Mouse (Mus musculus) T-cell, adult 2 months (primary cell): Measurements from ENCODE around the gene Sergef.
A peak's percentile ranks its signal among the peaks of the same experiment; 100 is the strongest.

Source experiments
- DNase-seq: peaks from one replicate; pipeline ENCODE4 v3.0.0; 2022; ENCODE audit warnings: low spot score

Gene Sergef

DNA sequence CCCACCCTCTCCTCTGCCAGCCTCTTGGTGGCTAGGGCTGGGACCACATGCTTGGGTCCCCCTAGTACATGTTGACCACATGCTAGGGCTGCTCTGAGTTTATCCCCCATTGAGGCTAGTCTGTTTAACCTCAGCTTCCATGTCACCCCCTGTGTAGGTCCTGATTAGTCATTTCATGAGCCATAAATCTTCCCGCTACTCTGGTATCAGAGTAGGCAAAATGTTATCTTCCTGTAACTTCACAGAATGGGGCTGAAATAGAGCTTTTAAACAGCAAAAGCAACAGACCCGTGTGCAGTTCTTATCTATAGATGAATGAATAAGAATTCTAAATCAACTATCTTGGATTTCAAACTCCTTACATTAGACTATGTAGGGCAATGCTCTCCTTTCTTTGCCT lies 138.1 kb downstream of the Sergef start:
- DNase-seq: no peak

DNA sequence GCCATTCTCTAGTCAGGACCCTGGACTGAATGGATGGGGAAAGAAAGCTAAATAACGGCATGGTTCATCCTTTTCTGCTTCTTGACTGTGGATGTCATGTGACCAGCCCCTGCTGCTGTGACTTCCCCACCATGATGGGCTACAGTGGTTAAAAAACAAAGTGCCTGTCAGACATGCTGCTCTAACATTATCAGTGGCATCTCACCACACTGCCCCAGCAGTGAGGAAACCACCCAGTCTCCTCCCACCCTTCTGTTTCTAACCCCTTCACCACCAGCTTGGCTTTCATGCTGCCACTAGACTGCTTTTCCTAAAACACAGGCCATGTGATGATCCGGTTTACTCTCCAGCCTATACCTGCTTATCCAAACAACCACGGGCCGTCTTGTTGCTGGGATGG lies 140.0 kb downstream of the Sergef start:
- peak; percentile 49 for DNase-seq

DNA sequence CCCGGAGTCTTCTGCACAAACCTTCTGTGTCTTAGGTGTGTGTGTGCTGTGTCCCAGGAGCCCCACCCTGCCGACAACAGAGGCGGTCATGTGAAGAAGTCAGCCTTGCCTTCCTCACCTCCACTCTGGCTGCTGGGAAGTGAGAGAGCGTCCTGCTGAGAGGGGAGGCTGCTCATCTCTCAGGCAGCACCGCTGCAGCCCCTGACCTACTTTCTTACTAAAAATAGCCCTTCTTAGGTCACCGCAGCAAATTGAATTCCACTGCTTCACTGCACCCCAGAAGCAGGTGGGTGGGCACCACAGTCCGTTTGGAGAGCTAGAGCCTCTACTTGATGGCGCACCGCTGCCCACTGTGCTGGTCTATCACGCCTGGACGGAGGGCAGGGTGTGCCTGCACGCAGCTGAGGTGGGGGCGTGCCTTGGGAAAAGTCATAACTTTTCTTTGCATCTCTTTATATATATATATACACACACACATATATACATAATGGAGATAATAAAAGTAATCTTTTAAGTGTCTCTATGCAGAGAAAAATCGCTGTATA lies 147.4 kb downstream of the Sergef start:
- DNase-seq: no peak

DNA sequence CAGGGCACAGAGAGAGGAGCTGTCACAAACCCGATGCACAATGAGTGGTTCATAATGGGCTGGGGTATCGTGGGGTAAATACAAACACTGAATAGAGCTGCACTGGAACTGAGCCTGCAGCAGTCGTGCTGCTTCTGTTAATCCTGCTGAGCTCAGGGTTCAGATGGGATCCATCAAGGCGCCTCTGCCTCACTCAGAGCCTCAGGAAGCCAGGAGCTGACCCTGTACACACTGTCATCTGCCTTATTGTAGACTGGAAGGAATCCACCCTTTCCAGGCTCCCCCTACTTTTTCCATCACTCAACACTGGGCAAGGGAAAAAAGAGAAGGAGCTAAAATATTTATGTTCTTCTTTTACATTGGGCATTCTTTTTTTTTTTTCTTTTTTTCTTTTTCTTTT lies 152.3 kb downstream of the Sergef start:
- DNase-seq: no peak

DNA sequence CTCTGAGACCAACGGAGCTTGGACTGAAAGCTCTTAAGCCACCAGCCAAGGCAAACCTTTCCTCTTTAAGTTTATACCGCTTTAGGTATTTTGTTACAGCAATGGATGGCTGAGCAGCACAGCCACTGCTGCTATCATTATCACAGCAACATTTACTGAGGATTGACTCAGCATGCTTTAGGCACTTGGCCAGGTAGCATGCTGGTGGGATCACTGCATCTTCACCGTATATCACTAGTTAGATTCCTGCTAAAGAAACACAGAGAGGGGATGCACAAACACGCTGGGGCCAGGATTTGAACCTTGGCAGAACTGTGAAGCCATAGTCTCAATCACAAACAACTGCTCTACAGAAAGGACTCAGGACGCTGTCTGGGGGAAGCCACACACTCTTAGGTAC lies 152.8 kb downstream of the Sergef start:
- DNase-seq: no peak

DNA sequence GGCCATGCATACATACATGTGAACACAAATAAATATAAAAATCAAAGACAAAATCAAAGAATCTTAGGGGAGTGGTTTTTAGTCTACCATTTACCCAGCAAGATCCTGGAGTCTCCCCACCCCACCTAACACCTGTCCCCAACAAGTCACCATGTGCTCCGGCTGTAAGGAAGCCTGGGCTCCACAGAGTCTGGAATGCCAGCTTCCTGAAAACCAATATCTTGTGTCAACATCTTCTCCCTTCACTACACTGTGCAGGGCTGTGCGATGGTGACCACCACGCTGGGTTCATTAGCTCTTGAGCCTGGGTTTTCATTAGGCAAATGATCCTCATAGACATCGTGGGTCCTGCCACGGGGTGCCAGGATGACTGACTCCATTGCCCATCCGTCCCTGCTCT lies 155.4 kb downstream of the Sergef start:
- DNase-seq: no peak

DNA sequence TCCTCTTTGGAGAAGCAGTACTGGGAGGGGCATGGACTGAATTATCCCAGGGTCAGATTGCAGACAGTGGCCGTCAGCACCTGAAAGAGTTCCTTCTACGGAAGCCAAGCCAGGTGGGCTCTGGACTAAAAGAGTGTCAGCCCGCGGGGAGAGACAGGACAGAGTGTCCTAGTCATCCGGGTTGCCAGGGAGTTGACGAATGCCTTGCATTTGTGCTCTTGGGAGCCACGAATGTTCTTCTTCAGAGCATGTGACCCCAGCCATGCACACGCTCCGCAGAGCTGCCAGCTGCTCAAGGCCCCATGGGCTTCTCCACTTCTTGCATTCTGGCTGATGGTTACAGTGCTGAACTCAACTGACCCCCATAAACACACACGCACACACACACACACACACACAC lies 156.6 kb downstream of the Sergef start:
- DNase-seq: no peak

DNA sequence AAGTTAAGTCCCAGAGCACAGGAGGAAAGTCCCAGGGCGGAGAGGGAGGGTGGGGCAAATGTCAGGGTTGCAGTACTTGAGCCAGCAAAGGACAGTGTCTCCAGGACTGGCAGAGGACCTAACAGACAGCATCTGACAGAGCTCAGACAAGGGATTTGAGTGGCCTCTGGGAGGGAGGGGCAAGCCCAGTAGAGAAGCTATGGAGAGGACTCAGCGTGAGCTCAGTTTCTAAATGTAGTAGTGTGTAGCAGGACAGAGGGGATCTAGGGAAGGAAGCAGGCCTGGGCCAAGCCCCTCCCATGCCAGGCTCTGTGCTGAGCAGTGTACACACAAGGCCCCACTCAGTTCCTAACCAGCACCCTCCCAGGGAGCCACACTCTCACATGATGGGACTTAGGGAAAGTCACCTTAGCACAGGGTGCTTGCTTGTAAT lies 157.5 kb downstream of the Sergef start:
- no peak for DNase-seq

DNA sequence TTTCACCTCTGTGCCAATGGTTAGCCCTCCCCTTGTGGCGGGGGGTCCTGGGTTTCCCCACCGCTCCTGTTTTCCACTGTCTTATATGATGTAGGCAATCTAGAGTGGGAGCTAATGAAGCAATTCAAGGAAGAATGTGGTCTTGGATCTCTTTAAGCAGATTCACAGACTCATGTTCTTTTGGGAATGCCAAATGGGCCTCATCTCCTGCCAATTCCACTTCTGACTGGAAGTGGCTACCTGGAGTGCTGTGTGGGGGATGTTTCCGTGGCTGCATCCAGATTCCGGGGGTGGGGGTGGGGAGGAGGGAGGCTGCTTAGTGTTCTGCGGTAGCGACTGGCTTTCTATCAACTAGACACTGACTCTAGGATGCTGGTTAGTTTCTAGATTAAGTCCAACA lies 159.8 kb downstream of the Sergef start:
- DNase-seq: no peak

DNA sequence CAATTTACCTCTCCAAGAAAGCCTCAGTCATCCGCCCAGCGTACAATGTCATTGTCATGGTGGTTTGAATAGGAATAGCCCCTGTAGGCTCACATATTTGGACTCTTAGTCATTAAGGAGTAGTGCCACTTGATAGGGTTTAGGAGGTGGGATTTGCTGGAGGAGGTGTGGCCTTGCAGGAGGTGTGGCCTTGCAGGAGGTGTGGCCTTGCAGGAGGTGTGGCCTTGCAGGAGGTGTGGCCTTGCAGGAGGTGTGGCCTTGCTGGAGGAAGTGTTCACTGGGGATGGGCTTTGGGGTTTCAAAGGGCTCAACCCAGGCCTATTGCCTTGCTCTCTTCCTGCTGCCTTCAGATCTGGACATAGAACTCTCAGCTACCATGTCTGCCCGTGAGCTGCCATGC lies 162.2 kb downstream of the Sergef start:
- no peak for DNase-seq

DNA sequence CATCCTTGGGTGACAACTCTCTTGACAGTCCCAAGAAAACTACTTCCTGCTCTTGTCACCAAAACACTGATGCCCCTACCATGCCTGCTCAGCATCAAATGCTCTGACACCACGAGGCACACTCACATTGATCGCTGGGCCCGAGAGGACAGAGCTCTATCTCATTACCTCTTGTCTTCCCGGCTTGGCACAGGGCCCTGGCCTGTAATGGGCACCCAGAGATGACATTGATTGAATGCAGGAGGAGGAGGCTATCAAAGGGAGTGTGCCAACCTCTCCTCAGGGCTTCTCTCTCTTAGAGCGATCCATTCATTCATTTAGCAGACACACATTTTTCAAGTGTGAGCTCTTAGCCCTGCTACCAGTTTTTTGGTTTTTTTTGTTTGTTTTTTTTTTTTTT lies 164.1 kb downstream of the Sergef start:
- DNase-seq: no peak

DNA sequence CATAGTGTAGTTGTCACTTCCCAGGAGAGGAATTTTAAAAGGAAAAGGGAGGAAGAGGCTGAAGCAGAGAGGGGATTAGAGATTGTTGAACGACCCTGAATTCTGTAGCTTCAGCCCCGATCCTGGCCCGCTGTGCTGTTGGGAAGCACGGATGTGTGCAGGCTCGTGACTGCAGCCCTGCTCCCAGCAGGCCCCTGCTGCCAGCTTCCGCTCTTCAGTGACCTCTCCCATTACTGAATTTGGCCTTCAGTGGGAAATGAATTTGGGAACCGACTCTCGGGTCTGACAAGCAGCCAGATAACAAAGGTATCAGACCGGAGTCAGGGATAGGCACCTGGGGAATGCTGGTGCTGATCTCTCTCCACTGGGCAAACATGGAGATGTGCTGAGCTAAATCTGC lies 166.5 kb downstream of the Sergef start:
- no peak for DNase-seq

DNA sequence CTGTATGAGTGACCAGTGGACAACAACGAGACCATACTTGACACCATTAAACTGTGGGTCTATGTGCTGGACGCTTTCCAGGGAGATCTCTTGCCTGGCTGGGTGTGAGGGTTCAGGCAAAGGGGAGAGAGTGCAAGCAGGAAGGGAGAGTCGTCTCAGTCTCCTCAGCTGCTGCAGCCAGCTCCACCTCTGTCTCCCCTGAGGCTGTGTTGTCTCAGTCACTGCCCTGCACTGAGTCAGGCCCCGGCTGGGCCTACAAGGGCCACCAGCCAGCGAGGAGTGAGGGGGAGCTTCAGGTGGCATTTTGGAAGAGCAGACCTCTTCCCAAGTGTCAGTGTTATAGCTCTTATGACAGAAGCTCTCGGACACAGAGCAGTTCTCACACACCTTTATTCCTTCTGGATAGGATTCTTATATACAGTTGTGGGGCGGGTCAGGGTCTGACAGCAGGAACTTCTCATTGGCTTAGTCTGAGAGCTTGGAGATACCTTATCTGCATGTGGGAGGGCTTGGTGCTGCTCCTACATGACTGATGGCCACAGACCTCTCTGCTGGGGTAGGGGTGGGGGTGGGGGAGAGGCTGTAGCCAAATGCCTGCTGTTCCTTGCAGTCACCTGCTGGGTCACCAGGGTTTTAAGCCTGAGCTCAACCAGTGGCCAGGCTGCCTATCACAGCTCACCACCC lies 168.4 kb downstream of the Sergef start:
- no peak for DNase-seq

DNA sequence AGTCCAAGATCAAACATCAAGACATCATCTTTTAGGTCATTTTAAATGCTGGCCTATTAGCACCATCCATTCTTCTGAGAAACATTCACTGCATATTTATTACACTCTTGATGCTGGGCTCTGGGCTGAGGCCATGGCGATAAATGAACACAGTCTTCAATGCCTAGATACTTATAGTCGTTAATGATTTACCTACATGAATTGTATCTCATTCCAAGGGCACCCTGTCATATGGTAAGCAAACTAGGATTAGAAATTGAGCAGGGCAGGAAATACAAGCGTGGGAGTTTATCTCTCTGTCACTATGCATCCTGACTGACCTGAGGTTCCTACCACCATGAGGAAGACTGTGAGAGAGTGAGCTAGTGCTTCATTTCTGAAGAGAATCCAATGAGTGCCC lies 170.1 kb downstream of the Sergef start:
- DNase-seq: no peak

DNA sequence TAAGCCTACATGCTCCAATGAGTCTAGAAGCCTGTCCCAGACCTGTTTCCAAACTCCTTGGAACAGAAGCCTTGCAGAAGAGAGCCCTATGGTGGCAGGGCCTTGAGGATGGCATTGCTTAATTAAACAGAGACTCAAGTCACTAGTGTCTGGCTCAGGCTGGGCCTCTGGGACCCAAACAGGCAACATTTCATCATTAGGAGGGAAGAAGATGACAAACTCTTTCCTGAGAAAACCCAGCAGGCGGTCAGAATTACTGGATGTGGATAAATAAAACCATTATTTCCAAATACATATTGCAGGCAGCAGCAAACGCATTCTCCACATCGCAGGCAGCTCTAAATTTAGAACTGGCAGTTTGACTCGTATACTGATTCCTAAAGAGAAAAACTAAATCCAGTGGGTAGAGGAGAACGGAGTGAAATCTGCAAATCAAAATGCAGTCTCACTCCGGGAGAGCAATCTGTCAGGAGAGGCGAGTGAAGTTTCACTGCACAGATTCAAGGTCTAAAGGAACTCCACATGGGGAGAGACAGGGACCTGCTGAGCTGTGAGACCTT lies 173.1 kb downstream of the Sergef start:
- DNase-seq: no peak

DNA sequence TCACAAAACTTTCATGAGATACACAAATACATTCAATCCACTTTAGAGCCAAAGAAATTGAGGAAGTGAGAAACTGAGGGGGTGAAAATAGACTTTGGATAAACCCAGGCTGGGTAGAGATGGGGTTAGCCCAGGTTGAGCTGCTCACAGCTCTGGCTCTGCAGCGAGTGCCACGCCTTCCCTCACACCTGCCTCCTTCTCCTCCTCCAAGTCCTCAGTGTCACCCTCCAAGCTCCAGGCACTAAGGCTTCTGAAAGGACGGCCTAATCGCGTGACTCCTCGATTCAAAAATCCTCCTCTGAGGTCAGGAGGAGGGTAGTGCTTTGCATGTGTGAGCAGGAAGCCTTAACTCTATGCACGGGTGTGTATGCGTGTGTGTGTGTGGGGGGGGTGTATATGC lies 176.5 kb downstream of the Sergef start:
- DNase-seq: no peak

DNA sequence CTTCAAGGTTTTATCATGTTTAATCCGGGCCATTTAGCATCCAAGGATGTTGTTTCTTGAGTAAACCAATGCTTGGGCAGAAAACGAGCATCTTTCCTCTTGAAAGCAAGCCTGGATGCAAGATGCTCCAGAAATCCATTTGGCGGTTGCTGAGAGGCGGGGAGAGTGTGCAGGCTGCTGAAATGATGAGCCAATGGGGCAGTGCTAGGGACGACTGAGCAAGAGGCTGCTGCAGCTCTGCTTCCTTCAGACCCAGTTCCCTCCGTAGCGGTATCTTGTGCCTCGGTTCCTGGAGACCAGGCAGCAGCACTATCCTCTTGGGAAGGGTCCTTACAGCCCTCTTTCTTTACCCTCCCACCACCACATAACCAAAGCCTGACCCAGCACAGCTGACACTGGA lies 177.3 kb downstream of the Sergef start:
- DNase-seq: no peak

DNA sequence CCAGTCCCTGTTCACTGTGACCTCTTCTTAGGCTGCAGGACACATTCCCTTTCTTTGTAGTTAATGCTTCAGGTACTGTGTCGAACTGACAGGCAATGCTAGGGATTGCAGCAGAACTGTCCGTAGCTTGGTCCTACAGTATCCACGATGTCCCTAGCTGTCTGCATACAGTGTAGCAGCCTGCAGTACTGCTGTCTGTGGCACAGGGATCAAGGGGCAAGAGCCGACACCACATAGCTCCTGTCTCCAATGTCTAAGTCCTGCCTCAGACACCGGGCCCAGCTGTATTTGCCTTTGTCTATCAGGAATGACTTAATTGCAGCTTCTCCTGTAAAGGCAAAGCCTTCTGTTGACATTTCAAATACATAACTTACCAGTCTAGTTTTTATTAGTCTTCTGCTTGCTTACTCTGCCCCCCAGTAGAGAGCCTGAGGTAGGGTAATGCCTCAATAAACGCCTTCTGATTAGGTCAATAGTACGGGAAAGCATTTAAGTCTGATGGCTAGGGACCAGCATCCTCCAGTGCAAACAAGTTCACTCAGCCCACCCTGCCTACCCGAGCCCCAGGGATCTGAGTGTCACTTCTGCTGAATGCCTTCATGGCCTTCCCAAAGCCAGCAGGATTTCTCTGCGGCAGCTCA lies 179.9 kb downstream of the Sergef start:
- no peak for DNase-seq

DNA sequence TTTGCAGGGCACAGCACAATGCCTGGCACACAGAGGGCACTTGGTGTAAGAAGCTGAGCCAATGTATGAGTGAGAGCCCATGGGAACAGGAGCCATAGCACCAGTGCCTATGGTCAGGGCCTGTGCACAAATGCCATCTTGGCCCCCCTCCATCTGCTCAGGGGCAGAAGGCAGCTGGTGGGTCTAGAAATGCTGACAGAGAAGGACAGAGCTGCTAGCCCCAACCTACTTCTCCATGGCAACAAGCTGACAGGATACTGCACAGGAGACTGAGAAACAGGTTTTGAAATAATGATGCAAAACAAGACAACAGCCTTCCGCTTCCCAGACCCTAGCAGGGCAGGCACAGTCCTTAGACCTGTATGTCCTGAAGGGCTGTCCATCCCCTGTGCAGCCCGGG lies 180.4 kb downstream of the Sergef start:
- DNase-seq: no peak

DNA sequence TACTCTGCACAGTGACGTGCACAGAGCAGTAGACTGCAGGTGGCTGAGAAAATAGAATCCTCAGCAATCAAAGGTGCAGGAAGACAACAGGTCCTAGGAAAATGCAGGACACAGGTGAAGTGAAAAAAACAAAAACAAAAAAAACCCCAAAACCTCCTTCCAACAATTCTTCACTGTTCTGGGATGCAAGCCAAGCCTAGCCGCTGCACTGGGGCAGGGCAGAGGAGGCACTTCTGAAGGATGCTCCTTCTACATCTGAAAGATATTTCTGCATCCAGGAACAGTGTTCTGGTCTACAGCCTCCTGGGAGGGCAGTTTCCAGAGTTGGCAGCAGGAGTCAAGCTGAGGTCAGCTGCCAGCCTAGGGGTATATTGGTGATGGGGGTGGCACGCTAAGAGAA lies 181.7 kb downstream of the Sergef start:
- DNase-seq: no peak

DNA sequence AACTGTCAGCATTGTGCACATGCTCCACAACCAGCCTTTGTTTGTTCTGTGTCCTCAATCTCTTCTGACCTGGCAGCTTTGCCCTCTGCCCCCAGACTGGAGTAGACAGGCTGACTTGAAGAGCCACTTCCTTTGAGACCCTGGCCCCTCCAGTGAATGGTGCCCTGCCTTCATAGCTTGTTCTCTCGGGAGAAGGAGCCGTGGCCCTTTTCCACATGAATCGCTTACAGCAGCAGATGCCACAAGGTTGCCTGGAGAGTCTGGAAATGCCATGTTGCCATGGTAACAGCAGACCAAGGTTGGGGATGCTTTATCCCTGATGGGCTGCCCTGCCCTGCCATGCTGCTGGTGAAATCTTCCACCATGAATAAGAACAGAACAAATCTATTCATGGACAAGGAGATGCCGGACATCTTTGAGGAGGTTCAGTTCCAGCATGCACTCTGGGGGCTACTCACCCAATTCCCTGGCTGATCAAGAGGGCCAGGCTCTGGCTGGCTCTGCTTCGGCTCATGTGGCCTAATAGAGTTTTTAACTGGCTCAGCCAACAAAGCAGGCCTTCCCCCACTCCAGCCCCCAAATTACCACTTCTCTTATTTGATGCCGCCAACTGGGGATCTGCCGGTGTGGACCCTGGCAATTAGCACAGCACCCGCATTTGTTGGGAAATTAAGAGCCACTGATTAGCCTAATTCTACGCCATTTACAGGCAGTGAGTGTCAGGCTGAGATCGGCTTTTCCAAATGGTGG lies 185.5 kb downstream of the Sergef start:
- no peak for DNase-seq

DNA sequence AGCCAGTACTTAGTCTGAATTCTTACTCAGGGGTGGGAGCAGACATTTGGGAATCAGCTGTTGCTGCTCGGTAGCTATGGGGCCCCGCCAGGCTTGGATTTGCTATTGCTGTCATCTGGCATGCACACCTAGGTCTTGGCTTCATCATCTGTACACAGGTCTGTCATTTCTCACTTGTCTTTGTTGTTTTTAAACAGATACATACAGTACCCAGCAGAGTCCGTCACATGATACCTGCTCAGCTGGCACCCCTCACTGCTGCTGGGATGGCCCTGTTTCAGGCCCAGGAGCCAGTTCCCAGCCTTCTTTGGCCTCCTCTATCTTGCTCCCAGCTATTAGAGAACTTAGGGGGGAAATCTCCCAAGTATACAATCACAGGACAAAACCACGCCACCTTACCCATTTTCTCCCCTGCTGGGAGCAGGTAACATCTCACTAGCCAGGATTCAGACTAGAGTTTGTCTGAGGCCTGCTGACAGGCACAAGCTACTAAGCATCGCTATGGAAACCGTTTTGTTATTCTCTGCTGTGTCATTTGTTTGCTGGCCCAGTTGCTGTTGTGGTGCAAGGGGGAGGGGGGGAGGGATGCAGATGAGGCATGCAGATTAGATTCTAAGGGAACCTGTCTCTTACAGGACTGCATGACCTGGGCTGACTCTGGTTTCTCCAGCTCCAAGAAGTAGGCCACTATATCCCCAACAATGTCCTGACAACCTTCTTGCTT lies 190.5 kb downstream of the Sergef start:
- DNase-seq: no peak
